Mouse (Mus musculus): ENCODE measurements at regions not wholly inside any gene's neighbourhood (a gene's known extent, or its start where the extent isn't known, plus 50 kb on each side); places are given as distances from the start of the nearest gene placed in this dataset. TPM values are rescaled to one million over a fixed set of nuclear protein-coding genes. Genes with fewer than 3 reads are reported as not detected.

DNA sequence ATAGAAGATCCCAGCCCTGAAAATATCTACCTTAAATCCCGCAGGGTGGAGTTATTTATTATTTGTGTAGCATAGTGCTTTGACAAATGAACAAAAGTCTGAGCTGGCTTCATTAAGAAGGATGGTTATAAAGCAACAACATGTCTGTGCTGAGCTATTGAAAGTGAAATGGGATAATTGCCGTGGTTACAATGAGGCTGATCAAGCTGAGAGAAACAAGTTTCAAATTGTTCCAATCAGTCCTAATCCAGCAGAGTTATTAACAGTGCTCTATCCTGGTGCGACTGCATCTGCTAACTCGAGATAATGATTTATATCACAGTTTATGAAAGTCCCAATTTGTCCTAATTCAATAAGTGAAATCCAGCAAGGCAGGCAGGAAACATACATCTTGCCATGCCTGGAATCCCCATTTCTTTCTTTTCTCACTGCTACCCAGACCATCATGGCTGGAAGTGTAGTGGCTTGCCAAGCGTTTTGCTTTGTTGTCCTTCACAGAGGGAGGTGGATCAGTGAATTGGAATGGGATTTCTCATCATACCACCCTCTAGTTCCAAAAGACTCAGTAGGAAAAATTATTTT, 787.2 kb downstream of the Tlr4 start:
- no peak for ATAC-seq
- Histone ChIP-seq H3K9ac (ENCODE audit: low read depth, low read length) (no peak overlapping the region), H3K27me3 (replicated peaks; ENCODE audit: control insufficient read depth, insufficient read depth, low read length) (no peaks in the 10 kb centered on the region), H3K36me3 (ENCODE audit: control insufficient read depth, insufficient read depth) (no peaks in the 10 kb centered on the region), H3K4me1 (replicated peaks; ENCODE audit: control insufficient read depth, insufficient read depth, low read length) (no peaks in the 10 kb centered on the region), H3K4me3 (ENCODE audit: low read depth, low read length) (no peak overlapping the region), H3K4me2 (replicated peaks; ENCODE audit: low read depth) (no peak overlapping the region), H3K27ac (ENCODE audit: low read depth, low read length) (no peak overlapping the region), H3K9me3 (ENCODE audit: control insufficient read depth) (no peaks in the 10 kb centered on the region)
- WGBS = 64% methylated on average over 5 of the region's 5 CpGs
- no peak for TF ChIP-seq CTCF (IDR thresholded peaks at IDR 0.05; ENCODE audit: low read depth)

DNA sequence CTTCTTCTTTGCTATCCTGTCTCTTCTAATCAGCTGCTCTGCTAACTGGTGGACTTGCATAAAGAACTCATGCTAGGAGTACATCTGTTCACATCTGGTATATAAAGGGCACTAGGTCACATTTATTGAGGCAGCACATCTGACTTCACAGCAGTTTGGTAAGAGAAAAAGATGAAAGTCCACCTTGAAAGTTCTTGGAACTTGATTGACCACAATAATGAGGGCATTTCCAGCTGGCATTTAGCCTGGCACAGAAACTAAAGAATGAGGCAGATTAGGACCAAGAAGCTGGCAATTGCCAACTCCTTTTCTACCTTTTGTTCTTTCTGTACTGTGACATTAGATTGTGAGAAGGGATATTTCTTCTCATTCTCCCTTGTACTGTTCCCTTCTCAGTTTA, 799.3 kb downstream of the Tlr4 start:
- no peak overlapping the region for H3K4me2 ChIP-seq (replicated peaks; ENCODE audit: low read depth)
- no peak overlapping the region for H3K4me3 ChIP-seq (ENCODE audit: low read depth, low read length)
- H3K27ac ChIP-seq (ENCODE audit: low read depth, low read length) = no peak overlapping the region
- TF ChIP-seq CTCF (IDR thresholded peaks at IDR 0.05; ENCODE audit: low read depth) = no peak
- no peaks in the 10 kb centered on the region for H3K36me3 ChIP-seq (ENCODE audit: control insufficient read depth, insufficient read depth)
- H3K4me1 ChIP-seq (replicated peaks; ENCODE audit: control insufficient read depth, insufficient read depth, low read length) = no peaks in the 10 kb centered on the region
- no peaks in the 10 kb centered on the region for H3K27me3 ChIP-seq (replicated peaks; ENCODE audit: control insufficient read depth, insufficient read depth, low read length)
- no peak overlapping the region for H3K9ac ChIP-seq (ENCODE audit: low read depth, low read length)
- no peaks in the 10 kb centered on the region for H3K9me3 ChIP-seq (ENCODE audit: control insufficient read depth)
- ATAC-seq = no peak

DNA sequence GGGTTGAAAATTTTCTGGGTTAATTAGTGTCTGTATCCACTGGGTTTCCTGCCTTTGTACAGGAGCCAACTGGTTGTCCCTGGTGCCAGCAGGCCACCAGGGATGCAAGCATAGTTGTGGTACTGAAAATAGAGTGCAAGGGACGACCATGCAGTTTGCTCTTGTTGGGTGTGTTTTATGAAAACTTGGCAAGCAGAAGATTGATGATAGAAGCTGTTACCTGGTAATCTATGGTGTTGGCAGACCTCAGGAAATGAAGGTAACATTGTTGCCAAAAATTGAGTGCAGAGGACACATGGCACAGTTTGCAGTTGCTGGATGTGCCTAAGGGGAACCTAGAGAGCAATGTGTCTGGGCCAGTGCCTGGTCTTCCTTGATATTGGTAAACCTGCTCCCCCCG, 818.7 kb downstream of the Tlr4 start:
- no peak for ATAC-seq
- H3K4me1 ChIP-seq (replicated peaks; ENCODE audit: control insufficient read depth, insufficient read depth, low read length) = no peaks in the 10 kb centered on the region
- no peak overlapping the region for H3K4me3 ChIP-seq (ENCODE audit: low read depth, low read length)
- H3K27ac ChIP-seq (ENCODE audit: low read depth, low read length) = no peak overlapping the region
- TF ChIP-seq CTCF (IDR thresholded peaks at IDR 0.05; ENCODE audit: low read depth) = no peak
- 55% methylated on average over 2 of the region's 2 CpGs for WGBS
- no peaks in the 10 kb centered on the region for H3K36me3 ChIP-seq (ENCODE audit: control insufficient read depth, insufficient read depth)
- no peak overlapping the region for H3K4me2 ChIP-seq (replicated peaks; ENCODE audit: low read depth)
- no peak overlapping the region for H3K9ac ChIP-seq (ENCODE audit: low read depth, low read length)
- H3K9me3 ChIP-seq (ENCODE audit: control insufficient read depth) = no peaks in the 10 kb centered on the region
- no peaks in the 10 kb centered on the region for H3K27me3 ChIP-seq (replicated peaks; ENCODE audit: control insufficient read depth, insufficient read depth, low read length)

DNA sequence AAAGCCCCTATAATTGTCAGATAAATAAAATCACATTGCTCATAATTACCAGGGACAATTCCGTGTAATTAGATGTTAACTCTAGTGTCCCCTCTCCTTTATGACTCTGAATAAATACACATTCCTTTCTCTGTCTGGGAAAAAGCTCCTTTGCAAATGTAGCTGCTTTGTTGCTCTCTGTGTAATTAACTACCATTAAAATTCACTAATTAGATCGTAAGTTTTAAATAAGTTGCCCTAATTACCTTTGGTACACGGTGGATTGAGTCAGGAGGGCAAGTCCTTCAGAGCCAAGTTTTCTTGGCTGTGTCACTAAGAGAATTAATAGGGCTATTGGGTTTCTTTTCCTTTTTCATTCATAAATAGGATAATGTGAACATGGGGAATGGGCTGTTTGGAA, 834.7 kb downstream of the Tlr4 start:
- WGBS = 72% methylated on average over 3 of the region's 3 CpGs
- H3K4me1 ChIP-seq (replicated peaks; ENCODE audit: control insufficient read depth, insufficient read depth, low read length) = no peaks in the 10 kb centered on the region
- H3K9me3 ChIP-seq (ENCODE audit: control insufficient read depth) = no peaks in the 10 kb centered on the region
- H3K36me3 ChIP-seq (ENCODE audit: control insufficient read depth, insufficient read depth) = no peaks in the 10 kb centered on the region
- H3K27ac ChIP-seq (ENCODE audit: low read depth, low read length) = no peak overlapping the region
- no peak overlapping the region for H3K9ac ChIP-seq (ENCODE audit: low read depth, low read length)
- no peak for TF ChIP-seq CTCF (IDR thresholded peaks at IDR 0.05; ENCODE audit: low read depth)
- ATAC-seq = no peak
- H3K27me3 ChIP-seq (replicated peaks; ENCODE audit: control insufficient read depth, insufficient read depth, low read length) = no peaks in the 10 kb centered on the region
- H3K4me3 ChIP-seq (ENCODE audit: low read depth, low read length) = no peak overlapping the region
- H3K4me2 ChIP-seq (replicated peaks; ENCODE audit: low read depth) = no peak overlapping the region

DNA sequence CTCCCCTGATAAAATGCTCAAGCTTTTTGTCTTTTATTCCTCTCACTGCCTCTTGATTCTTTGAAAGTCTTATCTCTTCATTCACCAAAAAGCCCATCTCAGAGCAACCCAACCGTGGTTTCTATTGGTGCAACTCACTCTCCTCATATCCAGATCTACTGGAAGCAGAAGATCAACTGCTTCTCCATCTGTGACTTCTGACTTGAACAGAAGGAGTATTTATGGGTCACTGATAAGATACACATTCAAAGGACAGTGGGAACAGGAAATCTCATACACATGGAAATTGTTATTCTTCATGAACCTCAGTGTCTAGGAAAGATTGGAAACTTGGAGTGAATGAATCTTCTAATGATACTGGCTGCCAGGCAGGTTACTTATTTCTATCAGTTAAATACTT, 846.6 kb downstream of the Tlr4 start:
- H3K4me1 ChIP-seq (replicated peaks; ENCODE audit: control insufficient read depth, insufficient read depth, low read length) = no peaks in the 10 kb centered on the region
- H3K27ac ChIP-seq (ENCODE audit: low read depth, low read length) = no peak overlapping the region
- no peak for ATAC-seq
- no peak overlapping the region for H3K9ac ChIP-seq (ENCODE audit: low read depth, low read length)
- no peaks in the 10 kb centered on the region for H3K36me3 ChIP-seq (ENCODE audit: control insufficient read depth, insufficient read depth)
- H3K27me3 ChIP-seq (replicated peaks; ENCODE audit: control insufficient read depth, insufficient read depth, low read length) = no peaks in the 10 kb centered on the region
- H3K4me3 ChIP-seq (ENCODE audit: low read depth, low read length) = no peak overlapping the region
- no peak overlapping the region for H3K4me2 ChIP-seq (replicated peaks; ENCODE audit: low read depth)
- H3K9me3 ChIP-seq (ENCODE audit: control insufficient read depth) = no peaks in the 10 kb centered on the region
- 73% methylated on average over 1 of the region's 1 CpGs for WGBS
- TF ChIP-seq CTCF (IDR thresholded peaks at IDR 0.05; ENCODE audit: low read depth) = no peak

DNA sequence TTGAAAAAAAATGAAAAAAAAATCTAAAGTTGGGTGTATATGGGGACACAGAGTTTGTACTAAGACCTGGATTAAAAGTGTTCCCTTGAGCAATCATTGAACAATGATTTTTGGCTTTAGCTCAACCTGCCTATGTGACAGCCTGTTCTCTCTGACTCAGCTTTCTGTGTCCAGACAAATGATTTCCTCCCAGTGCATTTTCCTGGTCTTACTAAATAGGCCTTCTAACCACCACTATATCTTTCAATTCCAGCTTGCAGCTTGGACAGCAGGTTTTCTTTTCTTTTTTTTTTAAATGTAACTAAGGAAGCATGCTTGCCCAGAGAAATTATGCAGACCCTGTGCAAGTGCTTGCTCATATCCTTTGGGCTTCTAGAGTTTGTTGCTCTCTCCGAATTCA, 850.2 kb downstream of the Tlr4 start:
- Histone ChIP-seq H3K36me3 (ENCODE audit: control insufficient read depth, insufficient read depth) (no peaks in the 10 kb centered on the region), H3K4me2 (replicated peaks; ENCODE audit: low read depth) (no peak overlapping the region), H3K9ac (ENCODE audit: low read depth, low read length) (no peak overlapping the region), H3K27ac (ENCODE audit: low read depth, low read length) (no peak overlapping the region), H3K4me3 (ENCODE audit: low read depth, low read length) (no peak overlapping the region), H3K27me3 (replicated peaks; ENCODE audit: control insufficient read depth, insufficient read depth, low read length) (no peaks in the 10 kb centered on the region), H3K9me3 (ENCODE audit: control insufficient read depth) (no peaks in the 10 kb centered on the region), H3K4me1 (replicated peaks; ENCODE audit: control insufficient read depth, insufficient read depth, low read length) (no peaks in the 10 kb centered on the region)
- TF ChIP-seq CTCF (IDR thresholded peaks at IDR 0.05; ENCODE audit: low read depth) = no peak
- no peak for ATAC-seq
- WGBS = 89% methylated on average over 1 of the region's 1 CpGs

DNA sequence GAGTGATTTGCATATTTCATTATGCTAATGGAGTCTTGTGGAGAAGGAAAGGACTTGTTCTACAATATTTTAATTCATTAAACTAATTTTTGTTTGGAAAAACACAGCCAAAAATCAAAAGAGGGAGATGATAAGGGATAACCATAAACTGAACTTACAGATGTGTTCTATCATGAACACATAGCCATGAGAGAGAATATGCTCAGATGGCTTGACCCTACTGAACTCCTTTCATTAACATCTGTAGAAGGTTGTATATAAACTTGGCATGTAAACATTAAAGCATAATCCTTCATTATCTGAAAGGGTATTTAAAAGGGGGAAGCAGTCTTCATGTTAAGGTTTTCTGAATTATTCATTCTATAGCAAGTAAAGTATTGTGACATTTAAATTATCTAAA, 871.1 kb downstream of the Tlr4 start:
- Histone ChIP-seq H3K9ac (ENCODE audit: low read depth, low read length) (no peak overlapping the region), H3K36me3 (ENCODE audit: control insufficient read depth, insufficient read depth) (no peaks in the 10 kb centered on the region), H3K9me3 (ENCODE audit: control insufficient read depth) (no peaks in the 10 kb centered on the region), H3K27me3 (replicated peaks; ENCODE audit: control insufficient read depth, insufficient read depth, low read length) (no peaks in the 10 kb centered on the region), H3K4me2 (replicated peaks; ENCODE audit: low read depth) (no peak overlapping the region), H3K4me3 (ENCODE audit: low read depth, low read length) (no peak overlapping the region), H3K4me1 (replicated peaks; ENCODE audit: control insufficient read depth, insufficient read depth, low read length) (no peaks in the 10 kb centered on the region), H3K27ac (ENCODE audit: low read depth, low read length) (no peak overlapping the region)
- ATAC-seq = no peak
- TF ChIP-seq CTCF (IDR thresholded peaks at IDR 0.05; ENCODE audit: low read depth) = no peak

Small RNA genes in the stretch of these regions (microRNA-seq; reads per million reads assigned to microRNA genes)
- not detected for gene Gm44497

Measured in intestine, postnatal 0 days (tissue).